Mouse (Mus musculus) embryonic facial prominence, embryonic 11.5 days (tissue): Measurements from ENCODE around the gene Spata31. TPM values are rescaled to one million over a fixed set of nuclear protein-coding genes. Genes with fewer than 3 reads are reported as not detected.
A peak's percentile ranks its signal among the peaks of the same experiment; 100 is the strongest.

Experiments used
- ATAC-seq: fragments of 200-750 bp; cut with Nextera tagmentation; replicated peaks from 2 replicates; pipeline ENCODE4 v1.8.0; 2017; ENCODE audit warnings: low read depth; ENCODE audit not compliant: insufficient number of reproducible peaks, low FRiP score, low TSS enrichment
- DNase-seq: peaks from one replicate; pipeline ENCODE4 v3.0.0-alpha.2; 2015; ENCODE audit warnings: low spot score
- H3K27ac ChIP-seq: fragments of 300-500 bp; sonication (generic); replicated peaks from 2 replicates; pipeline ENCODE4 v1.5.1; 2014; ENCODE audit warnings: mild to moderate bottlenecking, low read depth, low read length, control low read depth
- H3K27me3 ChIP-seq: fragments of 300-500 bp; sonication (generic); 2 replicates; pipeline ENCODE4 v1.6.1; 2014; ENCODE audit warnings: mild to moderate bottlenecking, low read length, moderate library complexity, mixed read lengths; ENCODE audit not compliant: control insufficient read depth, insufficient read depth
- H3K36me3 ChIP-seq: fragments of 300-500 bp; sonication (generic); replicated peaks from 2 replicates; pipeline ENCODE4 v1.6.1; 2014; ENCODE audit warnings: low read depth, mild to moderate bottlenecking, low read length, moderate library complexity, mixed read lengths; ENCODE audit not compliant: control insufficient read depth, insufficient read depth
- H3K4me1 ChIP-seq: fragments of 300-500 bp; sonication (generic); 2 replicates; pipeline ENCODE4 v1.6.1; 2014; ENCODE audit warnings: low read length, mixed read lengths; ENCODE audit not compliant: control insufficient read depth, insufficient read depth
- H3K4me2 ChIP-seq: fragments of 300-500 bp; sonication (generic); 2 replicates; pipeline ENCODE4 v1.6.1; 2014; ENCODE audit warnings: low read depth, mild to moderate bottlenecking, control low read depth, low read length, moderate library complexity
- H3K4me3 ChIP-seq: fragments of 300-500 bp; sonication (generic); 2 replicates; pipeline ENCODE4 v1.5.1; 2014; ENCODE audit warnings: low read depth, low read length, control low read depth
- H3K9ac ChIP-seq: fragments of 300-500 bp; sonication (generic); replicated peaks from 2 replicates; pipeline ENCODE4 v1.6.1; 2014; ENCODE audit warnings: mild to moderate bottlenecking, control low read depth, low read length
- H3K9me3 ChIP-seq: fragments of 300-500 bp; sonication (generic); replicated peaks from 2 replicates; pipeline ENCODE4 v1.6.1; 2016; ENCODE audit warnings: mild to moderate bottlenecking, low read length, inconsistent platforms, mixed read lengths; ENCODE audit not compliant: control insufficient read depth
- WGBS: fragments of 180-500 bp; shearing (Covaris S2); extraction: QIAGEN DNeasy Blood & Tissue Kit; methylation state at CpG from one replicate; pipeline ENCODE4 v1.1.7; 2014; 5-methylcytosine and 5-hydroxymethylcytosine counted together
- polyA plus RNA-seq: library from polyadenylated mRNA; unstranded; fragments of >200 nt; fragmentation: Nextera tagmentation; extraction: Ambion mirVana; gene quantifications from 2 replicates; pipeline ENCODE4 v1.2.1, GENCODE M21; 2014

Gene Spata31
- not detected in 2 replicates for polyA plus RNA-seq

DNA sequence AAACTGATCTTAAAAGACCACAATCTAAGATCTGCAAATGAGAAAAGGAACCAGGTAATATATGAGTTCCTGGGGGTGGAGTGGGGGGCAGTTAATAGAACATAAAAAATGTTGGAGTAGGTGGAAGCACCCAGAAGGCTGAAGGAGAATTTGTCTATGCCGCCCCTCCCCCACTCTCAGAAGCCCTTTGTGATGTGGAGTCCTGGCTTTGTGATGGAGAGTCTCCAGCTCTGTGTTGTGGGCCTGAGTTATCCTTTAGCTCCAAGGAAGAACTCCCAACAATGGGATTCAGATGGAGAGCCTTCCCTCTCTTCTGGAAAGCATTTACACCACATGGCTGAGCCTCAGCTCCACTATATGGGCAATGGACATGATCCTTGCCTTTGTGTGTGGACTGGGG is at the start of gene Spata31:
Gene Spata31 (plus strand): TSS at position 216 of the 400 bp plus-strand sequence.
- no peak within 1 kb of the TSS for H3K27ac ChIP-seq
- H3K27me3 ChIP-seq: no peaks in the 10 kb centered on the region
- 71% methylated on average over 1 of the region's 1 CpGs for WGBS
- DNase-seq (no peak), ATAC-seq (no peak)
- H3K9me3 ChIP-seq: no peaks in the 10 kb centered on the region
- no peak within 1 kb of the TSS for H3K9ac ChIP-seq
- no peak within 1 kb of the TSS for H3K4me2 ChIP-seq
- H3K4me1 ChIP-seq: no peaks in the 10 kb centered on the region
- H3K36me3 ChIP-seq: no peaks in the 10 kb centered on the region
- H3K4me3 ChIP-seq: no peak within 1 kb of the TSS

GRCm38 (mm10) chr13:64903132-64903531 is 14.1 kb upstream of the Spata31 start:
- DNase-seq (no peak), ATAC-seq (no peak)
- no peaks in the 10 kb centered on the region for H3K27me3 ChIP-seq
- no peak overlapping the region for H3K4me2 ChIP-seq
- H3K27ac ChIP-seq: no peak overlapping the region
- no peaks in the 10 kb centered on the region for H3K9me3 ChIP-seq
- H3K4me1 ChIP-seq: no peaks in the 10 kb centered on the region
- no peaks in the 10 kb centered on the region for H3K36me3 ChIP-seq
- H3K4me3 ChIP-seq: no peak overlapping the region
- H3K9ac ChIP-seq: no peak overlapping the region
- 52% methylated on average over 1 of the region's 1 CpGs for WGBS

DNA sequence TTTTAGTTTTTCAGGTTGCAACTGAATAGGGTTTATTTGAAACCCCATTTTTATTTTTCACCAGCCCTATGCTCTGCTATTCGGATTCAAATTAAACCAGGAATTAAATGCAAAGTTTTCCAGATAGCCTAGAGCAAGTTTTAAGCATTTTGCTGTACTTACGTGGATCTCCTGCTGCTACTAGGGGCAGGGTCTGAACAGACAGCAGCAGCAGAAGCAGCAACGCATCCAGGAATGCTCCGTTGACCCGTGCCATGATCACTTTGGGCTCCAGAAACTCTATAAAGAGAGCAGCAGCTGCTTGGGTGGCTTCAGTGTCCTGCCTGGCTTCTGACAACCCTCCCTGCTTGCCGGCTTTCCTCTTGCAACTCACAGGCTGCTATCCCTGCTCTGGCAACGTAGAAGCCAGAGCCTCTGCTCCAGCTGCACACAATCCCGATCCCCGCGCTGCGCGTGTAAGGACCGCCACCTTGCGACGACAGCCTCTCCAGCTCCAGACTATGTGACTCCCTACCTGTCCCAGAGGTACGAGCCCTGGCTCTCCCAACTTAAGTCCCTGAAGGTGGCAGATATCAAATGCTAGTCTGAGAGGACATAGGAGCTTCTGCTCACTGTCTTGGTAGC is 13.5 kb upstream of the Spata31 start, which contains the start of gene Cntnap3:
Gene Cntnap3 (minus strand): TSS at position 371 of the 624 bp plus-strand sequence.
- peak within 1 kb of the TSS; percentile 34; the same call in 1 of the 2 replicates for H3K9ac ChIP-seq
- H3K4me1 ChIP-seq: no peaks in the 10 kb centered on the region
- H3K27me3 ChIP-seq: no peaks in the 10 kb centered on the region
- no peaks in the 10 kb centered on the region for H3K36me3 ChIP-seq
- H3K9me3 ChIP-seq: no peaks in the 10 kb centered on the region
- DNase-seq (peak; percentile 54), ATAC-seq (no peak; the same call in 1 of the 2 replicates)
- no peak within 1 kb of the TSS for H3K4me3 ChIP-seq
- 7% methylated on average over 16 of the region's 16 CpGs for WGBS
- H3K4me2 ChIP-seq: peak within 1 kb of the TSS; percentile 23
- H3K27ac ChIP-seq: no peak within 1 kb of the TSS

Other genes starting within 250 kb of the Spata31 start
- not detected in 2 replicates for gene Cntnap3, start 13.5 kb upstream of the Spata31 start, polyA plus RNA-seq
- gene Spata31d1c, start 115.7 kb downstream of the Spata31 start, polyA plus RNA-seq: not detected in 2 replicates
- gene Prss47, start 135.4 kb downstream of the Spata31 start, polyA plus RNA-seq: not detected in 2 replicates
- 52.8 and 56.1 TPM in 2 replicates for gene Mfsd14b, start 195.6 kb downstream of the Spata31 start, polyA plus RNA-seq
- not detected in 2 replicates for gene Olfr465-ps1, start 220.7 kb downstream of the Spata31 start, polyA plus RNA-seq
- not detected in 2 replicates for gene Olfr466, start 232.8 kb downstream of the Spata31 start, polyA plus RNA-seq